Mouse (Mus musculus) heart, adult 9 months (tissue): ENCODE data around the gene Acadl.

Experiments used
- DNase-seq, 2 experiments: peaks; one replicate each; pipeline ENCODE4 v3.0.0; 2022; ENCODE audit warnings: low spot score in 2 of 2

The Acadl gene

GRCm38 (mm10) chr1:66862712-66863511 is at the start of gene Acadl:
Acadl (minus strand) TSS chr1:66863277.
- peak; percentile 94 to 95 for DNase-seq

GRCm38 (mm10) chr1:66912305-66912704 is 49.2 kb upstream of the Acadl start:
- no peak for DNase-seq

GRCm38 (mm10) chr1:66902566-66902965 is 39.5 kb upstream of the Acadl start:
- DNase-seq: no peak

- no peak for DNase-seq
Measured at GRCm38 (mm10) chr1:66900946-66901345, 37.9 kb upstream of the Acadl start.

GRCm38 (mm10) chr1:66898261-66898660 is 35.2 kb upstream of the Acadl start:
- no peak for DNase-seq

- DNase-seq: no peak
Measured at GRCm38 (mm10) chr1:66896556-66896955, 33.5 kb upstream of the Acadl start.

GRCm38 (mm10) chr1:66896125-66896524 is 33.0 kb upstream of the Acadl start:
- DNase-seq: no peak

GRCm38 (mm10) chr1:66895837-66896118 is 32.7 kb upstream of the Acadl start:
- DNase-seq: peak in 1 of 2 experiments; percentile 48

- no peak for DNase-seq
Measured at GRCm38 (mm10) chr1:66895093-66895836, 32.2 kb upstream of the Acadl start.

GRCm38 (mm10) chr1:66887175-66887574 is 24.1 kb upstream of the Acadl start:
- DNase-seq: no peak

GRCm38 (mm10) chr1:66880217-66880616 is 17.1 kb upstream of the Acadl start:
- no peak for DNase-seq

- no peak for DNase-seq
Measured at GRCm38 (mm10) chr1:66874740-66875139, 11.7 kb upstream of the Acadl start.

GRCm38 (mm10) chr1:66871591-66871990 is 8.5 kb upstream of the Acadl start:
- DNase-seq: peak in 1 of 2 experiments; percentile 76

- DNase-seq: no peak
Measured at GRCm38 (mm10) chr1:66865633-66866032, 2.6 kb upstream of the Acadl start.

- peak; percentile 14 to 15 for DNase-seq
Measured at GRCm38 (mm10) chr1:66863741-66864495, 841 bp upstream of the Acadl start.

- peak in 1 of 2 experiments; percentile 23 for DNase-seq
Measured at GRCm38 (mm10) chr1:66861764-66862672, 1.1 kb downstream of the Acadl start.

- no peak for DNase-seq
Measured at GRCm38 (mm10) chr1:66847506-66847905, 15.6 kb downstream of the Acadl start.

- no peak for DNase-seq
Measured at GRCm38 (mm10) chr1:66845690-66846318, 17.3 kb downstream of the Acadl start.

GRCm38 (mm10) chr1:66841938-66842337 is 21.1 kb downstream of the Acadl start:
- no peak for DNase-seq

- no peak for DNase-seq
Measured at GRCm38 (mm10) chr1:66841510-66841909, 21.6 kb downstream of the Acadl start.
